Mouse (Mus musculus): ENCODE results near the gene Cdh13.

Cdh13 gene

DNA sequence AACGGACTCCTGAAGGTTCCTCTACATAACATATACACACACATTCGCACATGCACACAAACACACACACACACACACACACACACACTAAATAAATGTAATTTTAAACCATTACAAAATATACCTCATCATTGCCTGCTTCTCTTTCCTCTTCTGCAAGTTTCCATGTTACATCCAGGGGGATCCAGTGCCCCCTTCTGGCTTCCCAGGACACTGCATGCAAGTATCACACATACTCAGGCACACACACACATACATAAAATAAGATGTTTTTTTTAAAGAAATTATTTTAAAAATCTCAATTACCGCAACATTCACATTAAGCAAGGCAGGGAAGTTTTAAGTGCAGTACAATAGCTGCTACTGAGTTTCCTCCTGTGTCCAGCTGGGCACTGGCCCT lies 970.8 kb downstream of the Cdh13 start:
- DNase-seq (ENCODE audit: low read depth, low spot score) = peak; percentile 34

DNA sequence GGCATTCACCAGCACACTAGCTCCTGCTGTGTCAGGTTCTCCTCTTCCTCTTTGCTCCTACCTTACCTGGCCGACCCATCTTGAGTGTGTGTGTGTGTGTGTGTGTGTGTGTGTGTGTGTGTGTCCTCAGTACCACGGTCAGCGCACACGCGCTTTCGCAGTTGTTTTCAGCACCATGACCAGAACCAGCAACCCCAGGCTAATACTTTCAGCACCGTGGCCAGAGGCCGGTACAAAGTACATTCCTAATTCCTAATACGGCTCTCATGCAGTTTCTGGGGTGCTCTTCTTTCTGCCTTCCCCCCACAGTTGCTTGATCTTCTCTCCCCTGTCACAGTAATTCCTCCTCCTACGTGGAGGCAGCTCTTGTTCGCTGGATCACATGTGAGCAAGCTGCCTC lies 975.1 kb downstream of the Cdh13 start:
- peak; percentile 68 for DNase-seq (ENCODE audit: low read depth, low spot score)

DNA sequence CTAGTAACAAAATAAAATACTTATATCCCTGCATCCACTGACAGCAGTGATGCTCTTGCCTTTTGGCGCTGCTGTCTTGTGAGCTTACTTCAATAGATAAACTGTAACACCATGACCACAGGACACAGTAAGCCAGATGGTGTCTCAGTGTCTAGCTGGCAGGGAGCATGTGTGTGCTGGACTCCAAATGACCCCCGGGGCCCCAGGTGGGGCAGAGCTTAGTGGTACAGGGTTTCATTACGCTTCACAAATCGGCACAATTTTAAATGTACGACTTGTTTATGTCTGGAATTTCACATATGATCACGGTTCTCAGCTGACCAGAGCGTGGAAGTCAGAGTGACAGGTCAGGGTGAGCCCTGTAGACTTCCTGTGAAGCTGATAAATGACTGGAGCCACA lies 980.2 kb downstream of the Cdh13 start:
- no peak for DNase-seq (ENCODE audit: low read depth, low spot score)

DNA sequence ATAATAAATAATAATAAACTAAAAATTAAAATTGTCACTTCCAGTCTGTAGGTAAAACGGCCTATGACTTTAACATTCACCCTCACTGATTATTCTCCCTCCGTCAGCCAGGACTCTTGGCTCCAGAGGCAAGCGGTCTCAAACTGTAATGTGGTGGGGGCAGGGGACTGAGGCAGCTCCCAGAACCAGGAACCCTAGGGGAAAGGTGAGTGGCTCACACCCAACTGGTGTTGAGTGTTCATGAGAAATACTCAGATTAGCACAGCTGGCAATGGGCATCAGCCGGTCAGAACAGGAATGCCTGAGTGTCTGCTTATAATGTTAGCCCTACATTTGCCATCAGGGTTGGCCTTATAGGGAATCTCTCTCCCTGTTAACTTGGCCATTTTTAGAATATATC lies 982.8 kb downstream of the Cdh13 start:
- DNase-seq (ENCODE audit: low read depth, low spot score) = no peak

DNA sequence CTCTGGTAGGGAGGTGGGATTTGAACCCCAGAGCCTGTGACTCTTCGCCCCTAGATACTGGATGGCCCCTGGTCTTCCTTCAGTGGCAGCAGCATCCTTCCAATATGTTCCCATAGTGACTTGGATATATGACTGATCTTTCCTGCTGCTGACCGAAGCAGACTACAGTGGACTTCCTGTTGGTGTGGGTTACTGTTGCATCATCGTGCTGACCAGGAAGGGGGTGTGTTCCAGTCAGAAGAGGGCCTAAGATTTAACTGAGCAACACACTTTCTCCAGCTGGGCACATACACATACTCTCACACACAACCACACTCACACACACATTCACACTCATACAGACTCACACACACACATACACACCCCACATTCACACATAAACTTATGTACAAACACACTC lies 986.0 kb downstream of the Cdh13 start:
- no peak for DNase-seq (ENCODE audit: low read depth, low spot score)

DNA sequence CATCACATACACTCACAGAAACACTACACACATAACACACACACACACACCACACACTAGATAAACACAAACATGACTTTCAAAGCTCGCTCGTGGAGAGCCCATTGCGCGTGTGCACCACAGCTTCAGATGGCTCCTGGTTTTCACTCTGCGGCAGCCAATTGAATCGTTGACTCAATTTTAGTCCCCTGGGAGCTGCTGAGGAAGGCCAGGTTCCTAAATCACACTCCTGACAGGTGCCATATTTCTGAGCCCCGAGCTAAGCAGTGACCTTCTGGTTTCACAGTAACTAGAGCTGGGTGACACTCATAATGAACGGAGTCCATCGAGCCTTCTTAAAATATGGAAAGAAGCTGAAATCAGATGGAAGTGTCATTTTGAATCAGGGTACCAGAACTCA lies 986.8 kb downstream of the Cdh13 start:
- no peak for DNase-seq (ENCODE audit: low read depth, low spot score)

DNA sequence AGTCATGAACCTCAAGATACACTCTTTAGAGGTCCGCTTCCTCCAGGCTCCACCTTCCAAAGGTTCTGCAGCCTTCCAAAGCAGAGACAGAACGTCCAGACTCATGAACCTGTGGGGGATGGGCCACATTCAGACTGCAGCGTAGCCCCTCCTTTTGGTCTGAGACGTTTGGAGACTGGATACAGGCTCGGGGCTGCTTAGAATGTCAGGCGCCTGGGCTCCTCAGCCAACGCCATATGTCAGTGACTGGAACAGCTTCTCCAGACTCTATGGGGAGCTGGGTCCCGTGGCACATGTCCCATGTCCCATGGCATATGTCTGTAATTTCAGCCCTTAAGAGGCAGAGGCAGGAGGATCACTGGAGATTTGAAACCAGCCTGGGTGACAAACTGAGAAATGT lies 989.4 kb downstream of the Cdh13 start:
- no peak for DNase-seq (ENCODE audit: low read depth, low spot score)

DNA sequence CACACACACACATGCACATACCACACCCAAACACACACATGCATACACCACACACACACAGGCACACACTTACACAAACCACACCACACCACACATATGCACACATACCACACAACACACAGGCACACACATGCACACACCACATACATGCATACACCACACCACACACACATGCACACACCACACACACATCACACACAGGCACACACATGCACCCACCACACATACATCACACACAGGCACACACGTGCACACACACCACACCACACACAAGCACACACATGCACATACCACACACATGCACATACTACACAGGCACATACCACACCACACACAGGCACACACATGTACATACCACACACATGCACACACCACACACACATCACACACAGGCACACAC lies 991.9 kb downstream of the Cdh13 start:
- DNase-seq (ENCODE audit: low read depth, low spot score) = no peak

DNA sequence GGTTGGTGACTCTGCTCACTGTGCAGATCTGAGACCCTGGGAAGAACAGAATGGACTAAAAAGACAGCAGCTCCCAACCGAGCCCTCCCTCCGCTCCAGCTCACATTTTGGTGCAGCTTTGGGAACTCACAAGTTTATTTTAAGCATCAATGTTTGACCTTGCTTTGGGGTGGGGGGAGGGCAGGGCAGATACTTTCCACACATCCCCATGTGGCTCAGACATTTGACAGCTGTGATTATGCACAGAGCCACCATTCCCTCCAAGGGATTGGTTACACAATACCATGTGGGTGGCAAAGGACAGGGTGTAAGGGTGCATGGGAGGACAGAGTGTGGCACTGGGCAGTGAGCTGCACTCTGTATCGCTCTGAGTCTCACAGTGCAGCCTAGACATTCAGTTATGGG lies 993.5 kb downstream of the Cdh13 start:
- no peak for DNase-seq (ENCODE audit: low read depth, low spot score)

DNA sequence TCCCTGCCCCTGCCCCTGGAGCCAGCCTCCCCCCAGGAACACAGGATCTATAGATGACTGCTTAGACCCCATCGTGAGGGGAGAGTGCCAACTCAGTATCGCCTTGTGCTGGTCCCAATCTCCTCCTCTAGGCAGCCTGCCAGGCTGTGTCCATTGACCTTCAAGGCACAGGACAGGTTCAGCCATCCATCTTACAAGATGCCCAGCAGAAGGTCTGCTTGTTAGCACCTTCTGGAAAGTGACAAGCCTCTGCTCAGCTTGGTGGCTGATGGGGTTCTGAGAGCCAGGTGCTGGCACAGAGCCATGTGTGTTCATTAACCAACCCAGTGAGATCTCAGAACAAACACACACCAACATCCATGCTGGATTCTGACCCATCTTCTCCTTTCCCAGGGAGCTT lies 998.2 kb downstream of the Cdh13 start:
- DNase-seq (ENCODE audit: low read depth, low spot score) = no peak

DNA sequence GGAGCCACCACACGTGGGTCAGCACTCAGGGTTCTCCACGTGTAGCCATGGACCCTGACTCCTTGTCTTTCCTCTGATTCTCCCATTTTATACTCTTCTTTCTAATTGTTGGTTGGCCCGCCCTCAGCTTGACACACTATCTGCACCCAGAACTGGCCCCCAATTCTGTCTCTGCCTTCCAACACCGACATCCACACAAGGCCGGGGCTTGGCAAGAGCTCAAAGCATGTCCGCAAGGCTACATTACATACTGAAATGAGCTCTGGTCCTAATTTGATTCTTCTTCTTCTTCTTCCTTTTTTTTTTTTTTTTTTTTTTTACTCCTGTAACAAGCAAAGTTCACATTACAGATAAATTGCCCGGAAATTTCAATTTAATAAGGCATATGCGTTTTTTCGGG lies 1001.0 kb downstream of the Cdh13 start:
- DNase-seq (ENCODE audit: low read depth, low spot score) = no peak

DNA sequence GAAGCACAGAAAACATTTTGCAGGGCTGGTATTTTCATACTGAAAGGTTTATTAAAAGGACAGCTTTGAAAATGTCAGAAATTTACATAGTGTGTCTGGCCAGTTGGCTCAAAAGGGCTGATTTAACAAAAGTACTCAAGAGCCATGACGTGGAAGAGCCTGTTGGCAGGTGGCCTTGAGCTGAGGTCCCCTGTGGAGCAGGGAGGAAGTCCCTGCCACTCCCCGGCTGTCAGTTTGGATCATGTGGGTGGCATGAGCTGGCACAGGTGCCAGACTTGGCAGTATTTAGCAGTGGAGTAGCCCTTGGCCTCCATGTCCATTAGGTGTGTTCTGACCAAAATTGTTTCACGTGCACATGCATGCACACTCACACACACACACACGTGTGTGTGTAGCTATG lies 1001.4 kb downstream of the Cdh13 start:
- no peak for DNase-seq (ENCODE audit: low read depth, low spot score)

DNA sequence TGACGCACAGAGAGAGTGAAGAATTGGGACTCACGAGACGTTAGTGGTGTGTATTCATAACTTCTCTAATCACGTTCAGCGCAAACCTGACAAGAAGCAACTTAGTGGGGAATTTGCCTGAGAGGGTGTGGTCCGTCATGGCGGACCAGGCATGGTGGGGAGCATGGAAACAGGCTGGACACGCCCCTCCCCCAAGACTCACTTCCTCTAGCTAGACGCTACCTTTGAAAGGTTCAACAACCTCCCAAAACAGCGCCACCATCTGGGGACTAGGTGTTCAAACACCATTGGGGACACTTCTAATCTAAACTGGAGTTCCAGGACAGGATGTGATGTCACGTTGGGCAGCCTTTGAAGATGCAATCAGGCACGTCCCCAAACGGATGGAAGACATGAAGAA lies 1011.9 kb downstream of the Cdh13 start:
- DNase-seq (ENCODE audit: low read depth, low spot score) = peak; percentile 92

DNA sequence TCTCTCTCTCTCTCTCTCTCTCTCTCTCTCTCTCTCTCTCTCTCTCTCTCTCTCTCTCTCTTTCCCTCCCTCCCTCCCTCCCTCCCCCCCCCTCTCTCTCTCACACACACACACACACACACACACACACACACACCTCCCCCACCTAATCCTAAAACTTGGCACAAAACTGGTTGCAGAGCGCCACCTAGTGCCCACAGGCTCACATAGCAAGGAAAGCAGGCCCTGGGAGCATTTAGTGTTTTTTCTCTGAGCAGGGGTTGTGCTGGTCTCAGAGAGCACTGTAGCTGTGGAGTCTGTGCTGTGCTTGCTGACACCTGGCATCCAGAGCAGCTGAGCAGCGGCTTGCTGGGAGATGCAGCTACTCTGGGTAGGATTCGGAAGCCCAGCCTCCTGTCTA lies 1014.2 kb downstream of the Cdh13 start:
- DNase-seq (ENCODE audit: low read depth, low spot score) = peak; percentile 61

DNA sequence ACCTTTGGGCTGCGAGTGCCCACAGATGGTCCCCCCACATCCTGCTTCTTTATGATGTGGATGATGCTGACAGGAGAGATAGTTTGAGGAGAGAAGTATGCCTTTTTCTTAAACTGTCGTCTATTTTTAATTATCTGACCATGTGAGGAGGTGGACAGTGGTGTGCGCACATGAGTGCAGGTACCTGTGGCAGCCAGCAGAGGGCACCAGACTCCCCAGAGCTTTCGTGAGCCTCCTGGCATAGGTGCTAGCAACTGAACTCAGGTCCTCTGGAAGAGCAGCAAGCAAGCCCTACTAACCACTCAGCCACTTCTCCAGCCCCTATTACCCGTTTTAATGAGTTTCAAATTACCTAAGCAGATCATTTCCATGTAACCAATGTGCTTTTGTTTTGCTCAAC lies 1016.8 kb downstream of the Cdh13 start:
- peak; percentile 28 for DNase-seq (ENCODE audit: low read depth, low spot score)

DNA sequence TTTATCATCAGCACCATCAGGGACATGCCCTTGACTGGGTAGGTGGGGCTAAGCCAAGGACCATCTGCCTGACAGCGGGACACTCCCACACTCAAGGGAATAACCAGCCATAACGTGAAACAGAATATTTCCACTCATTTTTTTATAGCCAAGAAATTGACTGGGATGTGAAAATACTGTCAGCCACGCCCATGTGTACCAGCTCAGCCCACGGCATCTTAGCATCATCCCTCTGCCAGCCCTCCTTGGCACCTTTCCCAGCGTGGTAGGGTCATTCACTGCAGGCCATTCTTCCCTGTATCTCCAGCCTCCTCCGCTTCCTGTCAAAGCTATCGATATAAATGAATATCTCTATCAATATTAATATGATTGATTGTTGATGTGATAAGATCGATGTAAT lies 1020.7 kb downstream of the Cdh13 start:
- no peak for DNase-seq (ENCODE audit: low read depth, low spot score)

DNA sequence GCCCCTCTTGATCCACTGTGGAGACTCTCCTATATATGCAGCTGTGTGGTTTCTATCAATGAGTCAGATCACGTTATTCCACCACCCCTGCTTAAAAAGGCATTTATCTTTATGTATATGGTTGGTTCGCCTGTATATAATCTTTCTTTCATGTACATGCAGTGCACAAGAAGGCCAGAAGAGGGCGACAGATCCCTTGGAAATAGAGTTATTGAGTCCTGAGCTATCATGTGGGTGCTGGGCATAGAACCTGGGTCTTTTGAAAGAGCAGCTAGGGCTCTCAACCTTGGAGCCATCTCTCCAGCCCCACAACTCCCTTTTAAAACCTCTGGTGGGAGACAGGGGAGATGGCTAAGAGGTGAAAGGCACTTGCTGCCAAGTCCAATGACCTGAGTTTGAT lies 1027.9 kb downstream of the Cdh13 start:
- peak; percentile 63 for DNase-seq (ENCODE audit: low read depth, low spot score)

DNA sequence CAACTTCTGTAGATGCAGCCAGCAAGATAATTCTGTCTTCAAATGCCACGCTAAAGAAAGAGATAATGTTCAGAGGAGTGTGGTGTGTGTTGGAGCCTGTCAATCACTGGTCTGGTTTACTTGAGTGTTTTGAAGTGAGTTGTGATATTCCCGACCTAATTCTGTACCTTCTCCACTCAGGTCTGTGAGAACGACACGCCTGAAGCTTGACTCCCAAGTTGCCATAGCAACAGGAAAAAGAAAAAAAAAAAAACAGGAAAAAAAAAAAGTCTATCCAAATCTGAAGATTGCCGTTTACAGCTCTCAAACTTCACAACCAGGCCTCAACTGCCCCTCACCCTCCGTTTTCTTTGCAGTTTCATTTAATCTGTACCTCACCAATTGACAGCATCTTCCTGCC lies 1039.7 kb downstream of the Cdh13 start:
- no peak for DNase-seq (ENCODE audit: low read depth, low spot score)

DNA sequence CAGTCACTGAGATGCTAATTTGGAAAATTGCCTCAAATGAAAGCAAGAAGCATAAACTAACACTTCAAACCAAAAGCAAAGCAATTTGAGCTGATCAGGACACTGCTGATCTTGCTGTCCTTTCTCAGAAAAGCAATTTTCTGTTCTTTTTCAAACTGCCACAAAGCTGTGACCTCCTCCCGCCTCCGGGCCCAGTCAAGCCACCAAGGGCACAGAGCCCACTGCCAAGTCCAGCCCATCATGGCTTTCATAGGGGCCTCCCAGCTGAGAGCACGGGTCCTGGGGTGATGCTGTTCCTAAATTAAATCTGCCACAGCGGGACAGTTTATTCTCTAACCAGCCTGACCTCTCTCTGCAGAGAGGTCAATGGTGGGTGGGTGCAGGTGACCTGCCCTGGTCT lies 1056.0 kb downstream of the Cdh13 start:
- no peak for DNase-seq (ENCODE audit: low read depth, low spot score)

DNA sequence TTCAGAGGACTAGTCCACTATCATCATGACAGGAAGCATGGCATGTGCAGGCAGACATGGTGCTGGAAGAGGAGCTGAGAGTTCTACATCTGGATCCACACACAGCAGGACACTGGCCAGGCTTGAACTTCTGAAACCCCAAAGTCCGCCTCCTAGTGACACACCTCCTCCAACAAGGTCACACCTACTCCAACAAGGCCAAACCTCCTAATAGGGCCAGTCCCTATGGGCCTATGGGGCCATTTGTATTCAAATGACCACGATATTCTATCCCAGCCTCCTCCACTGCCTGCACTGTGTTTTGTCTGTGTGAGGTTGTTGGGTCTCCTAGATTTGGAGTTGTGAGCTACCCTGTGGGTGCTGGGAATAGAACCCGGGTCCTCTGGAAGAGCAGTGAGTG lies 1060.1 kb downstream of the Cdh13 start:
- DNase-seq (ENCODE audit: low read depth, low spot score) = peak; percentile 24

DNA sequence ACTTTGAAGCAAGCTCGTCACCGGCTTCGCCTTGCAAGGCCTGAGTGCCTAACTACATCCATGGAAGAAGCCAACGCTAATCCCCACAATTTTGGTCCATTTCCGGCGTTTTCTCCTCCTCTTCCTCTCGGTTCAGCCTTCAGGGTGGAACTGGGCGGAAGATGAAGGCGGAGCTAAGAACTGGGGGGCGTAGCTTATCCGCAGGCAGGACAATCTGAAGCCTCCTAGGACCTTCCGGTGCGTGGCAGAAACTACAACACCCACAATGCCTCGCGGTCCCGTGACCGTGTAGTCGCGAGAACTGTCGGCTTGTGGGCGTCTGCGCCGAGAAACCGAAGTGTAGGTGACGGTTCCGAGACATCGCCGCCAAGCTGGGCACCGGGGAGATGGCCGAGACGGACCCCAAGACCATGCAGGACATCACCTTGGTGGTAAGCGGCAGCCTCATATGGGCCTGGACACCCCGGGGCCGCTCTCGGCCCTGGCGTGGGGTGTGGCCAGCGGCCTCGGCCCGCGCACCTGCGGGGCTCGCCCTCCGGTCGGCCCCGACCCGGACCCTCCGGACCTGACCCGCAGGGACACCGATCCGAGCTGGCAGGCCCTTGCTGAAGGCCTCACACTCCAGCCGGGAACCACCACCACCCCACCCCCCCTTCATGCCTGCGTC lies 1060.8 kb downstream of the Cdh13 start, which contains the start of gene Hsbp1:
Gene Hsbp1, plus strand, starts transcription at position 299 of the 667 bp plus-strand sequence.
- peak; percentile 98 for DNase-seq (ENCODE audit: low read depth, low spot score)

DNA sequence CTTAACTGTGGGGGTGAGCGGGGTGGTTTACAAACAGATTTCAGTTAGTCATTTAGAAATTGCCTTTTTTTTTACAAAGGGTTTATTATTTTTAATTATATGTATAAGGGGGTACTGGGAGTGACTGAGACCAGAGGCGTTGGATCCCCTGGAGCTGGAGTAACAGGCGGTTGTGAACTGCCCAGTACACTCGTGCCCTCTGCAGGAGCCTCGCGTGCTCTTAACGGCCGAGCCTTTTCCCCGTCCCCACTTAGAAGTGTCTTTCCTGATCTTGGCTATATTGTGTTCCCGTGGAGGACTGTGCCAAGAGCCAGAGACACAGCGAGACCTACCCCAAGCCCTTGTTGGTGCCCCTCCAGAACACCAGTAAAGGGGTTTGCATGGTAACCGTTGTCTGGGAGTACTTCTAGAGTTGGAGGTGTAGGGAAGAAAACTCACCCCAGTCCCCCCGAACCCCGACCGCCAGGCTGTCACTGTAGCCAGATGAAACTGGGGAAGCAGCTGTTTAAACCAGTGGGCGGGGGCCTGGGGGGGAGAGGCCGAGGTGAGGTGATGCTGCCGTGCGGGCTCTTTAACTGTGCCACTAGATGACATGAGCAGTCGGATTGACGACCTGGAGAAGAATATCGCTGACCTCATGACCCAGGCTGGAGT lies 1061.6 kb downstream of the Cdh13 start:
- peak; percentile 19 for DNase-seq (ENCODE audit: low read depth, low spot score)

DNA sequence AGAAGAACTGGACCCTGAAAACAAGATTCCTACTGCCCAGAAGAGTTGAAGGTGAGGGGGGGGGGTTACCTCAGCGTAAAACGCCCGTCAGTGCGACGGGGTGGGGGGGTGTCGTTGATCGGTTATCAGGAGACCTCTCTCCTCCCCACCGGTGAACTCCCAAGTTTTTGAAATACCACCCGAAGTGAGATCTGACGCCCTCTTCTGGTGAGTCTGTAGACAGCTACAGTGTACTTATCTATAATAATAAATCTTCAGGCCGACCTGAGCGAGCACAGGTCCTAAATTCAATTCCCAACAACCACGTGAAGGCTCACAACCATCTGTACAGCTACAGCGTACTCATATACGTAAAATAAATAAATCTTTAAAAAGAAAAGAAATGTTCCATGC lies 1062.1 kb downstream of the Cdh13 start:
- DNase-seq (ENCODE audit: low read depth, low spot score) = peak; percentile 59

DNA sequence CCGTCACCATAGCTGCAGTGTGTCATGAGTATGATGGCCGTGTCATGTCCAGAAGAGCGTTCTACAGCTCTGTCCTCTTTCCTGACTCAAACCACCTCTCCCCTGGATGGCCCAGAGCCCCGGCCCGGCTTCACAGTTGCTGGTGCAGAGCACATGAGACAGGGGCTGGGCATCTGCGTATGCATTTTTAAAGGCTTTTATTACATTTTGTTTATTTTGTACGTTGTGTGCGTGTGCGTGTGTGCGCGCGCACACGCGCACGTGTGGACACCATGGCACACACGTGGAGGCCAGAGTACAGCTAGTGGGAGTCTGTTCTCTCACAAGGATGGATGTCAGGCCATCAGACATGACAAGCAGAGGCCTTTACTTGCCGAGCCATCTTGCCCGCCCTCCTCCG lies 1068.1 kb downstream of the Cdh13 start:
- no peak for DNase-seq (ENCODE audit: low read depth, low spot score)
